Mouse (Mus musculus) stomach, embryonic 15.5 days (tissue): ENCODE data around the gene Kcnd3. TPM values are rescaled to one million over a fixed set of nuclear protein-coding genes. Genes with fewer than 3 reads are reported as not detected.

Experiments
- polyA plus RNA-seq: library from polyadenylated mRNA; unstranded; fragments of >200 nt; fragmentation: Nextera tagmentation; extraction: Ambion mirVana; gene quantifications from 2 replicates; pipeline ENCODE4 v1.2.1, GENCODE M21; 2015

Kcnd3 gene
- polyA plus RNA-seq, 1 experiment from 2014 or later, result 6.2 TPM

Other genes with a start within 250 kb of the Kcnd3 start
- 35.1 and 38.4 TPM in 2 replicates for gene Ddx20, start 235.2 kb downstream of the Kcnd3 start, polyA plus RNA-seq